Mouse (Mus musculus) cortical plate, adult 2 months (tissue): Measurements from ENCODE around the gene H2-Oa.

Experiments used
- CTCF ChIP-seq: fragments of 200-500 bp; IDR thresholded peaks from 2 replicates; pipeline ENCODE4 v1.5.1; 2011; ENCODE audit warnings: mild to moderate bottlenecking, control low read depth, low read length; ENCODE audit not compliant: insufficient read depth; ENCODE audit errors: extremely low read depth
- POLR2A ChIP-seq: fragments of 200-500 bp; IDR thresholded peaks from 2 replicates; pipeline ENCODE4 v1.6.1; 2011; ENCODE audit warnings: mild to moderate bottlenecking, low read length, control low read depth; ENCODE audit not compliant: insufficient read depth; ENCODE audit errors: extremely low read depth

GRCm38 (mm10) chr17:34126826-34127420, 34.8 kb downstream of the H2-Oa start:
- TF ChIP-seq POLR2A (no peak), CTCF (no peak)
